Mouse (Mus musculus) kidney, embryonic 15.5 days (tissue): ENCODE results near the gene Psap. TPM values are rescaled to one million over a fixed set of nuclear protein-coding genes. Genes with fewer than 3 reads are reported as not detected.

Experiments
- ATAC-seq: fragments of 200-750 bp; cut with Nextera tagmentation; replicated peaks from 2 replicates; pipeline ENCODE4 v1.8.0; 2017; ENCODE audit warnings: moderate TSS enrichment; ENCODE audit not compliant: low FRiP score
- H3K27ac ChIP-seq: fragments of 300-500 bp; sonication (generic); 2 replicates; pipeline ENCODE4 v1.5.1; 2015; ENCODE audit warnings: mild to moderate bottlenecking, inconsistent platforms
- H3K27me3 ChIP-seq: fragments of 300-500 bp; sonication (generic); 2 replicates; pipeline ENCODE4 v1.6.1; 2015; ENCODE audit warnings: inconsistent platforms
- H3K36me3 ChIP-seq: fragments of 300-500 bp; sonication (generic); 2 replicates; pipeline ENCODE4 v1.6.1; 2015; ENCODE audit warnings: inconsistent platforms
- H3K4me1 ChIP-seq: fragments of 300-500 bp; sonication (generic); 2 replicates; pipeline ENCODE4 v1.6.1; 2015; ENCODE audit warnings: inconsistent platforms
- H3K4me2 ChIP-seq: fragments of 300-500 bp; sonication (generic); 2 replicates; pipeline ENCODE4 v1.6.1; 2015; ENCODE audit warnings: moderate library complexity, mild to moderate bottlenecking, inconsistent platforms
- H3K4me3 ChIP-seq: fragments of 300-500 bp; sonication (generic); replicated peaks from 2 replicates; pipeline ENCODE4 v1.5.1; 2015; ENCODE audit warnings: mild to moderate bottlenecking, inconsistent platforms
- H3K9ac ChIP-seq: fragments of 300-500 bp; sonication (generic); 2 replicates; pipeline ENCODE4 v1.6.1; 2015; ENCODE audit warnings: mild to moderate bottlenecking, inconsistent platforms
- H3K9me3 ChIP-seq: fragments of 300-500 bp; sonication (generic); replicated peaks from 2 replicates; pipeline ENCODE4 v1.6.1; 2016; ENCODE audit warnings: inconsistent platforms
- WGBS: fragments of 180-500 bp; shearing (Covaris S2); methylation state at CpG from one replicate; pipeline ENCODE4 v1.1.7; 2015; ENCODE audit warnings: mixed read lengths; 5-methylcytosine and 5-hydroxymethylcytosine counted together
- polyA plus RNA-seq: library from polyadenylated mRNA; unstranded; fragments of >200 nt; fragmentation: Nextera tagmentation; extraction: Ambion mirVana; gene quantifications from 2 replicates; pipeline ENCODE4 v1.2.1, GENCODE M21; 2015

Gene Psap
- polyA plus RNA-seq, 1 experiment from 2014 or later = 132 TPM

- Histone ChIP-seq H3K4me2 (no peak overlapping the region), H3K27me3 (no peaks in the 10 kb centered on the region), H3K9ac (no peak overlapping the region), H3K36me3 (peaks cover 48% of the 10 kb centered on the region), H3K4me1 (peaks cover 32% of the 10 kb centered on the region), H3K27ac (no peak overlapping the region), H3K9me3 (no peaks in the 10 kb centered on the region), H3K4me3 (no peak overlapping the region)
- no peak for ATAC-seq
- WGBS = 92% methylated on average over 8 of the region's 8 CpGs
Measured at GRCm38 (mm10) chr10:60292209-60292608, 14.8 kb downstream of the Psap start.

GRCm38 (mm10) chr10:60294621-60295020 is 17.2 kb downstream of the Psap start:
- ATAC-seq = no peak
- no peak overlapping the region for H3K27ac ChIP-seq
- peaks cover 18% of the 10 kb centered on the region for H3K4me1 ChIP-seq
- H3K4me3 ChIP-seq = no peak overlapping the region
- WGBS = 83% methylated on average over 7 of the region's 7 CpGs
- no peak overlapping the region for H3K9ac ChIP-seq
- H3K9me3 ChIP-seq = no peaks in the 10 kb centered on the region
- no peaks in the 10 kb centered on the region for H3K27me3 ChIP-seq
- no peak overlapping the region for H3K4me2 ChIP-seq
- H3K36me3 ChIP-seq = peaks cover 69% of the 10 kb centered on the region

GRCm38 (mm10) chr10:60295356-60295755 is 17.9 kb downstream of the Psap start:
- Histone ChIP-seq H3K9ac (no peak overlapping the region), H3K4me3 (no peak overlapping the region), H3K27me3 (no peaks in the 10 kb centered on the region), H3K36me3 (peaks cover 77% of the 10 kb centered on the region), H3K4me2 (no peak overlapping the region), H3K27ac (no peak overlapping the region), H3K9me3 (no peaks in the 10 kb centered on the region), H3K4me1 (peaks cover 11% of the 10 kb centered on the region)
- ATAC-seq = no peak
- WGBS = 89% methylated on average over 3 of the region's 3 CpGs

GRCm38 (mm10) chr10:60296027-60296426 is 18.6 kb downstream of the Psap start:
- H3K4me3 ChIP-seq = no peak overlapping the region
- H3K9ac ChIP-seq = no peak overlapping the region
- no peak overlapping the region for H3K27ac ChIP-seq
- WGBS = 74% methylated on average over 9 of the region's 9 CpGs
- no peak for ATAC-seq
- H3K4me1 ChIP-seq = peaks cover 5% of the 10 kb centered on the region
- H3K9me3 ChIP-seq = no peaks in the 10 kb centered on the region
- peaks cover 83% of the 10 kb centered on the region for H3K36me3 ChIP-seq
- no peaks in the 10 kb centered on the region for H3K27me3 ChIP-seq
- no peak overlapping the region for H3K4me2 ChIP-seq

- Histone ChIP-seq H3K9ac (no peak overlapping the region), H3K4me3 (no peak overlapping the region), H3K27ac (no peak overlapping the region), H3K27me3 (no peaks in the 10 kb centered on the region), H3K4me1 (no peaks in the 10 kb centered on the region; the same call in 1 of the 2 replicates), H3K36me3 (peaks cover 85% of the 10 kb centered on the region), H3K9me3 (no peaks in the 10 kb centered on the region), H3K4me2 (no peak overlapping the region)
- 97% methylated on average over 12 of the region's 12 CpGs for WGBS
- ATAC-seq = no peak
Measured at GRCm38 (mm10) chr10:60299636-60300035, 22.2 kb downstream of the Psap start.

- peaks cover 53% of the 10 kb centered on the region for H3K36me3 ChIP-seq
- no peak for ATAC-seq
- no peak overlapping the region for H3K4me2 ChIP-seq
- H3K27me3 ChIP-seq = no peaks in the 10 kb centered on the region
- no peak overlapping the region for H3K27ac ChIP-seq
- WGBS = 84% methylated on average over 17 of the region's 17 CpGs
- H3K9me3 ChIP-seq = no peaks in the 10 kb centered on the region
- no peak overlapping the region for H3K4me3 ChIP-seq
- H3K9ac ChIP-seq = no peak overlapping the region
- peaks cover 3% of the 10 kb centered on the region; the same call in 1 of the 2 replicates for H3K4me1 ChIP-seq
Measured at GRCm38 (mm10) chr10:60303419-60303818, 26.0 kb downstream of the Psap start.

- ATAC-seq = peak; percentile 68
- Histone ChIP-seq H3K4me3 (no peak overlapping the region), H3K27ac (no peak overlapping the region), H3K9ac (no peak overlapping the region), H3K4me1 (peaks cover 3% of the 10 kb centered on the region; the same call in 1 of the 2 replicates), H3K27me3 (no peaks in the 10 kb centered on the region), H3K9me3 (no peaks in the 10 kb centered on the region), H3K4me2 (no peak overlapping the region), H3K36me3 (peaks cover 37% of the 10 kb centered on the region)
- WGBS = 61% methylated on average over 15 of the region's 15 CpGs
Measured at GRCm38 (mm10) chr10:60304854-60305628, 27.6 kb downstream of the Psap start.

GRCm38 (mm10) chr10:60310629-60311028 is 33.2 kb downstream of the Psap start:
- H3K9me3 ChIP-seq = no peaks in the 10 kb centered on the region
- H3K4me1 ChIP-seq = no peaks in the 10 kb centered on the region
- H3K9ac ChIP-seq = no peak overlapping the region
- H3K27ac ChIP-seq = no peak overlapping the region
- no peak overlapping the region for H3K4me3 ChIP-seq
- H3K27me3 ChIP-seq = no peaks in the 10 kb centered on the region
- WGBS = 84% methylated on average over 13 of the region's 13 CpGs
- no peak overlapping the region for H3K4me2 ChIP-seq
- H3K36me3 ChIP-seq = no peaks in the 10 kb centered on the region
- no peak for ATAC-seq

- Histone ChIP-seq H3K4me3 (no peak overlapping the region), H3K4me1 (no peaks in the 10 kb centered on the region), H3K4me2 (no peak overlapping the region), H3K9ac (no peak overlapping the region), H3K27me3 (no peaks in the 10 kb centered on the region), H3K9me3 (no peaks in the 10 kb centered on the region), H3K36me3 (no peaks in the 10 kb centered on the region), H3K27ac (no peak overlapping the region)
- no peak for ATAC-seq
- WGBS = 90% methylated on average over 5 of the region's 5 CpGs
Measured at GRCm38 (mm10) chr10:60313606-60314005, 36.2 kb downstream of the Psap start.

- no peak overlapping the region for H3K27ac ChIP-seq
- H3K36me3 ChIP-seq = no peaks in the 10 kb centered on the region
- H3K27me3 ChIP-seq = no peaks in the 10 kb centered on the region
- no peak overlapping the region for H3K4me3 ChIP-seq
- WGBS = 89% methylated on average over 4 of the region's 4 CpGs
- H3K9ac ChIP-seq = no peak overlapping the region
- no peaks in the 10 kb centered on the region for H3K4me1 ChIP-seq
- no peak overlapping the region for H3K4me2 ChIP-seq
- H3K9me3 ChIP-seq = no peaks in the 10 kb centered on the region
- no peak for ATAC-seq
Measured at GRCm38 (mm10) chr10:60316166-60316565, 38.7 kb downstream of the Psap start.

- Histone ChIP-seq H3K4me1 (no peaks in the 10 kb centered on the region), H3K27me3 (no peaks in the 10 kb centered on the region), H3K9me3 (no peaks in the 10 kb centered on the region), H3K36me3 (no peaks in the 10 kb centered on the region), H3K9ac (no peak overlapping the region), H3K4me2 (no peak overlapping the region), H3K4me3 (no peak overlapping the region), H3K27ac (no peak overlapping the region)
- WGBS = 76% methylated on average over 11 of the region's 11 CpGs
- ATAC-seq = no peak
Measured at GRCm38 (mm10) chr10:60328963-60329650, 51.7 kb downstream of the Psap start.

- H3K9ac ChIP-seq = no peak overlapping the region
- ATAC-seq = no peak
- no peak overlapping the region for H3K4me2 ChIP-seq
- no peaks in the 10 kb centered on the region for H3K27me3 ChIP-seq
- no peaks in the 10 kb centered on the region for H3K36me3 ChIP-seq
- WGBS = 68% methylated on average over 7 of the region's 7 CpGs
- H3K27ac ChIP-seq = no peak overlapping the region
- no peaks in the 10 kb centered on the region for H3K4me1 ChIP-seq
- no peaks in the 10 kb centered on the region for H3K9me3 ChIP-seq
- no peak overlapping the region for H3K4me3 ChIP-seq
Measured at GRCm38 (mm10) chr10:60334583-60334982, 57.2 kb downstream of the Psap start.
